Mouse (Mus musculus) CH12.LX (cell line): ENCODE measurements around the gene Pck1.

ENCODE experiments used
- CHD1 ChIP-seq: IDR thresholded peaks from 2 replicates; pipeline ENCODE4 v1.6.1; 2012; ENCODE audit warnings: low read depth, low read length, improper control_type of control experiment, inconsistent platforms
- CTCF ChIP-seq, 2 experiments: IDR thresholded peaks in 1 of 2; conservative IDR thresholded peaks in 1 of 2; 2 replicates each; pipeline ENCODE4 v1.5.1; 2011 to 2012; ENCODE audit warnings: low read depth in 2 of 2, low read length in 2 of 2, improper control_type of control experiment in 1 of 2, inconsistent platforms in 1 of 2, mild to moderate bottlenecking in 1 of 2, moderate library complexity in 1 of 2
- E2F4 ChIP-seq: IDR thresholded peaks from 2 replicates; pipeline ENCODE4 v1.6.1; 2011; ENCODE audit warnings: low read depth, low read length, improper control_type of control experiment; ENCODE audit not compliant: insufficient replicate concordance
- EP300 ChIP-seq: IDR thresholded peaks from 2 replicates; pipeline ENCODE4 v1.6.1; 2011; ENCODE audit warnings: low read length, improper control_type of control experiment
- GABPA ChIP-seq: IDR thresholded peaks from 2 replicates; pipeline ENCODE4 v1.6.1; 2012; ENCODE audit warnings: low read depth, low read length, improper control_type of control experiment, inconsistent platforms; ENCODE audit not compliant: insufficient replicate concordance
- IRF4 ChIP-seq: IDR thresholded peaks from 2 replicates; pipeline ENCODE4 v1.6.1; 2014; ENCODE audit warnings: low read depth, mild to moderate bottlenecking, inconsistent platforms, low read length, improper control_type of control experiment
- KAT2A ChIP-seq: IDR thresholded peaks from 2 replicates; pipeline ENCODE4 v1.6.1; 2012; ENCODE audit warnings: low read length, improper control_type of control experiment, inconsistent platforms; ENCODE audit not compliant: insufficient replicate concordance
- POLR2A ChIP-seq: IDR thresholded peaks from 2 replicates; pipeline ENCODE4 v1.6.1; 2011; ENCODE audit warnings: low read depth, mild to moderate bottlenecking, improper control_type of control experiment, low read length
- POLR2AphosphoS2 ChIP-seq: IDR thresholded peaks from 2 replicates; pipeline ENCODE4 v1.6.1; 2011; ENCODE audit warnings: low read depth, low read length, improper control_type of control experiment
- RCOR1 ChIP-seq: conservative IDR thresholded peaks from 2 replicates; pipeline ENCODE4 v1.6.1; 2012; ENCODE audit warnings: low read depth, mild to moderate bottlenecking, inconsistent platforms, low read length, improper control_type of control experiment
- SMC3 ChIP-seq: IDR thresholded peaks from 2 replicates; pipeline ENCODE4 v1.6.1; 2011; ENCODE audit warnings: low read depth, low read length, improper control_type of control experiment
- USF2 ChIP-seq: conservative IDR thresholded peaks from 2 replicates; pipeline ENCODE4 v1.6.1; 2011; ENCODE audit warnings: low read depth, low read length, improper control_type of control experiment
- ZMIZ1 ChIP-seq: IDR thresholded peaks from 2 replicates; pipeline ENCODE4 v1.6.1; 2012; ENCODE audit warnings: low read depth, mild to moderate bottlenecking, inconsistent platforms, low read length, improper control_type of control experiment

DNA sequence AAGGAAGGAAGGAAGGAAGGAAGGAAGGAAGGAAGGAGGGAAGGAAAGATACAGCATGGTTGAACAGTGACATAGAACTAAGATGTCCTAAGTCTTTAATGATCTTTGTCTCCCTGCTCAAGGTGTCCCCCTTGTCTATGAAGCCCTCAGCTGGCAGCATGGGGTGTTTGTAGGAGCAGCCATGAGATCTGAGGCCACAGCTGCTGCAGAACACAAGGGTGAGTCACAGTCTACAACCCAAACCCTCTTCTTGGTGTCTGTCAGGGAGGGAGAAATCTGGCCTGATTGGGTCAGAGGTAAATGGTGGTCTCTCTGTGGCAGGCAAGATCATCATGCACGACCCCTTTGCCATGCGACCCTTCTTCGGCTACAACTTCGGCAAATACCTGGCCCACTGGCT, 5.0 kb downstream of the Pck1 start:
- TF ChIP-seq CHD1, result no peak
- TF ChIP-seq POLR2A, result no peak
- no peak for TF ChIP-seq CTCF (conservative IDR thresholded peaks at IDR 0.05 in 1 of 2, IDR thresholded peaks at IDR 0.05 in 1 of 2; ENCODE audit: low read depth in 2 of 2, low read length in 2 of 2)
- no peak for TF ChIP-seq ZMIZ1
- TF ChIP-seq GABPA, result no peak
- TF ChIP-seq EP300, result no peak
- TF ChIP-seq RCOR1, result no peak
- TF ChIP-seq E2F4, result no peak
- no peak for TF ChIP-seq USF2
- TF ChIP-seq KAT2A, result no peak
- no peak for TF ChIP-seq SMC3
- TF ChIP-seq IRF4, result no peak
- TF ChIP-seq POLR2AphosphoS2, result no peak
